ENCODE assay signal across 14 mouse cellular contexts in the genomic region with DNA sequence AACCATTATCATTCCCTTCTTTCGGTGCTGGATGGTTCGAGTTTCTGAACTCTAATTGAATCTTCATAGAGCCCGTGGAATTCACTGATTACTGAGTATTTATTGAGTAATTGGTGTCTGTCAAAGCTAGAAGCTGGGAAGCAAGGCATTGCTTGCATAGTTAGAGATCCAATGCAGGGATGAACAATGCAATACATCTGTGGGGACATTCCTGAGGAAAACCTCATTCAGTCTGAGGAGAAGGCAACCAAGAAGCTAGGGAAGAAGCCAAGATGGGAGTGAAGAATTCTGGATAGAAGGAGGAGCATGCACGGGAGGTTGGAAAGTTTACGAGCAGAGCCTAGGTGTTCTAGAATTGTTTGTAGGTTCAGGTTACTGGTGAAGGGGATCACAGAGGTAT. TPM values are rescaled to one million over a fixed set of nuclear protein-coding genes. Genes with fewer than 3 reads are reported as not detected.
A peak's percentile ranks its signal among the peaks of the same experiment; 100 is the strongest.
DNase-seq lines count a peak whose midpoint lies in the region.
"Had no signal": no experiment of that assay in that cellular context is flagged by ENCODE, and none has a peak within 500 bp of the region (broad histone marks: within the 10 kb centered on the region; RNA-seq: fewer than 3 reads in every experiment).

No protein-coding gene starts in this region.

- peak; percentile 1 for DNase-seq in cerebellum, adult 8-10 months
- no peak for DNase-seq in cerebellum, postnatal 36 days
- DNase-seq in kidney, adult 11 months, result peak; percentile 0
- DNase-seq in kidney, adult 9 months, result no peak
- DNase-seq in left cerebral cortex, postnatal 25 days (ENCODE audit: low spot score in 2 of 2), result peak; percentile 0
- no peak for DNase-seq in left cerebral cortex, postnatal 4 days
- DNase-seq: adrenal gland, postnatal 10 days; adrenal gland, postnatal 36 days; gastrocnemius, postnatal 25 days; heart, adult 2 months had no signal

- intact Hi-C loops in left cerebral cortex, postnatal 25 days (cut with DNase I), result no loop called here
- intact Hi-C loops in left cerebral cortex, postnatal 4 days (cut with DNase I), result no loop called here

RNA-seq across cellular contexts. Expression of a gene that starts 1.3 kb away (rescaled TPM):
- 10 to 100 TPM; 56.6 to 57.2 TPM for total RNA-seq in left cerebral cortex, postnatal 25 days (2021)
- total RNA-seq in left cerebral cortex, postnatal 4 days (2021), result 10 to 100 TPM; 56.8 to 56.9 TPM

RNA-seq across cellular contexts. Expression of a gene that starts 53.9 kb away (rescaled TPM):
- total RNA-seq in left cerebral cortex, postnatal 25 days (2021), result not detected
- total RNA-seq in left cerebral cortex, postnatal 4 days (2021), result not detected
- total RNA-seq: common myeloid progenitor, adult 5-6 weeks; ES-E14; gastrocnemius, adult 8-10 months; gastrocnemius, postnatal 25 days; hematopoietic stem cell, adult 5-6 weeks had no signal

Comparison
In these comparisons a context has a peak if more than half of its experiments do, and no peak if none do; other contexts are left out.
1. DNase-seq: peak in cerebellum, adult 8-10 months (single experiment), kidney, adult 11 months (single experiment) and left cerebral cortex, postnatal 25 days (2 of 2); none in cerebellum, postnatal 36 days (0 of 2), kidney, adult 9 months (single experiment) and left cerebral cortex, postnatal 4 days (single experiment).